Mouse (Mus musculus) neutrophil, adult 5-6 weeks (primary cell): ENCODE measurements around the gene Gm11060. TPM values are rescaled to one million over a fixed set of nuclear protein-coding genes. Genes with fewer than 3 reads are reported as not detected.

ENCODE experiments used
- ATAC-seq: fragments of 151-379, 151-347 bp; 2 replicates; pipeline ENCODE4 v1.8.0; 2017; ENCODE audit warnings: mild to moderate bottlenecking, moderate TSS enrichment; ENCODE audit not compliant: insufficient number of reproducible peaks, poor library complexity, low FRiP score, severe bottlenecking; ENCODE audit errors: extremely low read depth
- total RNA-seq: library from RNA; stranded (forward); fragments of 200-1000 nt; gene quantifications from 2 replicates; pipeline ENCODE4 v1.2.3, GENCODE M21; 2017

The Gm11060 gene
- total RNA-seq, 1 experiment from 2014 or later = not detected

DNA sequence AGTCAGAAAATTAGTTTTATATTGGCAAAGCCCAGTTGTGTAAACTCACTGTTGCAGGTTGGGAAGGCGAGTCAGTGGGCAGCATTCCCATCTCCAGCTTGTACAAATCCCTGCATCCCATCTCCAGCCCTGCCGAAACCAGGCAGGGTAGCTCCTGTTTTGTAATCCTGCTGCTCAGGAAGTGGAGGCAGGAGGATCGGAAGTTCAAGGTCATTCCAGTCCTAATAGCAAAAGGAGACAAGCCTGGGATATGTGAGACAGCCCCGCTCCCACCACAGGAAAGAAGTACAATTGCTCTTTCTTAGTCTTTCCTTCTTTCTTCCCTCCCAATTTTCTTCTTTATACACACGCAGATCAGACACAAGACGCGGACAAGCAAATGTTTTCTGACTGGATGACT lies 8.7 kb downstream of the Gm11060 start:
- no peak for ATAC-seq

DNA sequence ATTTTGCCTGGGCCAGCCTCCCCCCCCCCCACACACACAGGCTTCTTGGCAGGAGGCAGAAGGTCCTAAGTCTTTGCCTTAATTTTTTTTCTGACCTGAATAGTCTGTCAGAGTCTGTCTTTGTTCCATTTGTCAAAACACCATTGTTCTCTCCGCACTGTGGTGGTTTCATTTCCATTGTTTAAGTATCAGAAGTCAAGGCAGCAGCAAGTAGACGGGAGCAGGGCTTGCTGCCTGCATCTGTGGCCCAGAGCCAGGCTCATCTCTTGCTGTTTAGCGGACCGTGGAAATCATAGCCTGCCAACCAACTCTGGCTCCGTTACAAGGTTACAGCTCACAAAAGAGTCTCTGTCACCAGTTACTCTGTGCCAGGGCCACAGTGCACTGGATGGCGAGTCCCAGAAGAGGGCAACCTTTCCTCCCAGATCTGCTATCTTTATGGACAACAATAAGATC lies 16.9 kb downstream of the Gm11060 start:
- no peak for ATAC-seq

DNA sequence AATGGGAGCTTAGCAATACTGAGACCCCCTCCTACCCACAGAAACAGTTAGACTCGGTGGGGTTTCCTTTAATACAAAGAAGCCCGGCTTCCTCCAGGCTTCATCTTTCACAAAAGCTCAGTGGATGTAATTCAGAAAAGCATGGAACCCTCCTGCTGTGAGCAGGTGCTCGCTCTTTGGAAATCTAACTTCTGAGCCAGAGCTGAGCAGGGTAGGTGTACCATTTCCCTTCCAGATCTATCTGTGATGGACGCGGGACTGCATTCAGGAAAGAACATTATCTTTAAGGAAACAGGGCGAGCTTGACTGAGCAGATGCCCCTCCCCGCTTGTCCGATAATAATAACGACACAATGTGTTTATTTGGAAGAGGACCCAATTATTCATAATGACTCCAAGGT lies 22.3 kb downstream of the Gm11060 start:
- ATAC-seq = no peak

DNA sequence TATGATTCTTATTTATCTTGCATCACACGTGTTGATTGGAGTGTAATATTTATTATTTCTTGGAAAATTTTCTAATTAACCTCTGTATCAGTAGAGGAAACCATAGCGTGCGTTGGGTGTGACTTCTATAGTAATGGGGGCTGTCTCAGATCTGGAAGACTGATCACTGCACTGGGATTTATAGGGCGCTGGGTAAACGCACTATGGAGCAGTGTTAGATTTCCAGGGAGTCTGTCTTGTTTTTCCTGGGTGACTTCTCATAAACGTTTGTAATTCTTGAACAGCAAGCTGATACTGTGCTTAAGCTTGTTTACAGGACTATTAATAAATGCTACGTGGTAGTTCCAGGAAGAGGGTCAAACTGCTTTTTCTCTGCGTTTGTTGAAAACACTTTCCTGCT lies 25.9 kb downstream of the Gm11060 start:
- no peak for ATAC-seq

DNA sequence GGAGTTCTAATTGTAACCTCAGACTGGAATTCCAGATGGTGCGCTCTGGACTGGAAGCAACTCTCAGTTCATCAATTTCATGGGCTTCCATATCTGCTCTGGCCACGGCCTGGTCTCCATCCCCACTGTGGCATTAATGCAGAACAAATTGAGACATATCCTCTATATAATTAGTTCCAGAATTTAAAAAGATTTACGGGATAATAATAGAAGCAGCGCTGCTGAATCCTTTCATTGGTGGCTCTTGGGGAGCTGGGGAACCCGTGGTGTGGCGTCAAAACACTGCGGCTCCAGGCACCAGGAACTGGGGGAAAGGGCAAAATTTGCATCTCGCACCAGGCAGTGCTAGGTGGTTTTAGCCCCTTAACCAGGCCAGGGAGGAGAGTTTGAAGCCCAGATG lies 30.4 kb downstream of the Gm11060 start:
- no peak for ATAC-seq

DNA sequence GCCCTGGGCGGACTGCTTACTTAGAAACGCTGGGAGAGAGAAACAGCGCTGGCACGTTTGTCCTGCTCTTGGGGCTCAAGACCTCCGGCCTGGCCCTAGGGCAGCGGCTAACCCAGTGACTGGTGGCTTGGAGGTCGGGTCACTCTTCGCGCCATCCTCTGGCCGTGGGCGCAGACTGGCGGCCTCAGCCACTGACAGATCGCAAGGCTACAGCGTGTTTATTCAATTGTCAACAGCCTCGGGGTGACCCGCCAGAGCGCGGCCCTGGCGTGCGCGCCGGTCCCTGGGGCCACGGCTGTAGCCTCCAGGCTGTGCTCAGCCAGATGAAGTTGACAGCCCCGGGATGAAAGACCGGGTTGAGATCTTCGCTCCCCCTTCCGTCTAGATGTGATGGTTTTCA lies 31.1 kb downstream of the Gm11060 start:
- ATAC-seq = no peak

DNA sequence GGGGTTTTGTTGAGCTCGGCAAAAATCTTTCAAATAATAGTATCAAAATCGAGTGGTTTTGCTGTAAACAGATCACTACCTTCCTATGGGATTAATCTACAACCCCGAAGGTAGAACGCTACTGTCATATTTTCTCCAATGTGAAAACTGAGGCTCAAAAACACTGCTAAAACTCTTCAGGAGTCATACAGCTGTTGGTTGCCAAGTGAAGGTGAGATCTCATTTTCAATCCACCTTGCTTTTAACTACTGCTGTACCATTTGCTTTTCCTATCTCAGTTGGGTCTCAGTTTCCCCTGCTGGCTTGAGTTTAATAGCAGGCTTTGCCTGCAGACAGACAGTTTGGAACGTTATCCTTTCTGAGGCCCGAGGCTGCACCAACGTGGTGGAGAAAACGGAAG lies 31.6 kb downstream of the Gm11060 start:
- ATAC-seq = no peak

DNA sequence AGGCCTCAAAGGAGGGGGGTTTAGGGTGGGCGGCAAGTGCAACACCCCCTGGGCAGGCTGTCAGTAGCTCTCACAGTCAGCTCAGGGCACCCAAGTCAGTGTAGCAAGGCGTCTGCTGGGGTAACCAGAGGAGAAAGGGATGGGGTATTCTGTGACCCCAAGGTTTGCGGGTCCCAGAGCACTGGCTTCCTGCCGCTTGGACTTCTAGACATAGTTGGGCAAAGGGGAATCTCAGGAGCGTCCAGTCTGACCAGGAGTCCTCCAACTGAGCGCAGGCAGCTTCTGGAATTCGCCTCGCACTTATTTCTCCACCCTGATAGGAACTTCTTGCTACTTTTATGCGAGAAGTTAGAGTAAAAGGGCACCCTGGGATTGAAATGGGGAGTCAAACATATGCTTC lies 32.1 kb downstream of the Gm11060 start:
- ATAC-seq = no peak

DNA sequence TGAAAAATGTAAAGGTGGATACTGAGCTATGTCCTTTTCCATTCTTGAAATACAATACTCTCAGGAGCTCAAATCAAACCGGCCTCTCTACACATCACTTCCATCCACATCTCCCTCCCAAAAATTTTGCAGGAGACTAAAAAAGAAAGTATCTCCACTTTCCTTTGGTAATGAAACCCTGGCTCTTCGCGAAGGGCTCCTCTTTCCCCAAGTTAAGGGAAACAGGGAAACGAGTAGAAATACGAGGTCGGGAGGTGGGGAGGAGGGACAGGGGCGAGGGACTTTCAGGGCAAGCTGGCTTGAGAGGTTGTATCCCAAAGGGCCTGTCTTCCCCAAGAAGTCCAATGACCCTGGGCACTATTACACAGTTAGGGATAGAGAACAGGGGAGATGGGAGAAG lies 32.6 kb downstream of the Gm11060 start:
- ATAC-seq = no peak

DNA sequence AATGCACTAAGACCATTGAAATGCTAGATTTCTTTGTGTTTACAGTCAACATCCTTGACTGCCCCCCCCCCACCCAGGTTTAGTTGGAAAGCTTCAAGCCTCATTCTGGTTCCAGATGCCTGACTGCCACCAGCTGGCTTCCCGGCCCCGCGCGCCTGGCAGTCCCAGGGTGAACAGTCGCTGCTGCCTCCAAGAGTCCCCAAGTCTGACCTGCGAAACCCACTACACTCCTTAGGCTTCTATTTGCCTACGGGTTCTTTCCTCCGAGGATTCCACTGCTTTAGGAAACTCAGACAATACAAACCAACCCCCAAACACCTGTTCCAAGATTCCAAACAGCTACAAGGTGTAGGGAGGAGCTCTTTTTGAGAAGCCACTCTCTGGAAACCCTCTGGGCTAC lies 33.4 kb downstream of the Gm11060 start:
- ATAC-seq = no peak

DNA sequence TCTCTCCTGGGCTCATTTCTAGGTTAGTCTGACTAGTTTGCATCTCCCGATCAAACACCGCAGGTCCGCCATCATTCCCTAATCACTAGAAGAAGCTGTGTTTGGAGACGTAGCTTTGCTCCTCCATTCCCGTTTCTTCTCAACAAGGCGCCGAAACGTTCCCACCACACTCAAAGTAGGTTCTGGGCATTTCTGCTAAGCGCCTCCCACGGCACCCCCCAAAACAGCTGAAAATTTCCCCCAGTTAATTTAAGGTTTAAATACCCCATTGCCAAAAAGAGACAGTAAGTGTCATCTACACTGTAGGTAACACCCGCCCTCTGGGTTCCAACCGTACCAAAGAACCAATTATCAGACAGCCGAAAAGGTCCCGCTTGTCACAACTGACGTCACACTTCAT lies 33.8 kb downstream of the Gm11060 start:
- ATAC-seq = no peak

DNA sequence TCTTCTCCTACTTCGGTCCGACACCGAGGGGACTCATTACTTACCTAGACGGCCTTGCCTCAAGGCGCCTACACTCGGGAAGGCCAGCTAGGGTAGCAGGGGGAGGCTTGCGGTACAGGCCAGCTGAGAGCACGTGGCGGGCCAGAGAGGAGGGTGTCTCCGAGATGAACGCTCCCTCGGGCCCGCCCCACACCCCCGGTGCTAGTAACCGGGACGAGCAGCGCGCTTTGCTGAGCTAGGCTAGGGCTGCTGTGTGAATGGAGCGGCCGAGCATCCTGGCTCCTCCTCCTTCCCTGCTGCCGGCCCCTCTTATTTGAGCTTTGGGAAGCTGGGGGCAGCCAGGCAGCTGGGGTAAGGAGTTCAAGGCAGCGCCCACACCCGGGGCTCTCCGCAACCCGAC lies 34.5 kb downstream of the Gm11060 start, which contains the start of gene Wt1:
Gene Wt1 (plus strand): TSS at position 251 of the 400 bp plus-strand sequence.
- ATAC-seq = no peak

DNA sequence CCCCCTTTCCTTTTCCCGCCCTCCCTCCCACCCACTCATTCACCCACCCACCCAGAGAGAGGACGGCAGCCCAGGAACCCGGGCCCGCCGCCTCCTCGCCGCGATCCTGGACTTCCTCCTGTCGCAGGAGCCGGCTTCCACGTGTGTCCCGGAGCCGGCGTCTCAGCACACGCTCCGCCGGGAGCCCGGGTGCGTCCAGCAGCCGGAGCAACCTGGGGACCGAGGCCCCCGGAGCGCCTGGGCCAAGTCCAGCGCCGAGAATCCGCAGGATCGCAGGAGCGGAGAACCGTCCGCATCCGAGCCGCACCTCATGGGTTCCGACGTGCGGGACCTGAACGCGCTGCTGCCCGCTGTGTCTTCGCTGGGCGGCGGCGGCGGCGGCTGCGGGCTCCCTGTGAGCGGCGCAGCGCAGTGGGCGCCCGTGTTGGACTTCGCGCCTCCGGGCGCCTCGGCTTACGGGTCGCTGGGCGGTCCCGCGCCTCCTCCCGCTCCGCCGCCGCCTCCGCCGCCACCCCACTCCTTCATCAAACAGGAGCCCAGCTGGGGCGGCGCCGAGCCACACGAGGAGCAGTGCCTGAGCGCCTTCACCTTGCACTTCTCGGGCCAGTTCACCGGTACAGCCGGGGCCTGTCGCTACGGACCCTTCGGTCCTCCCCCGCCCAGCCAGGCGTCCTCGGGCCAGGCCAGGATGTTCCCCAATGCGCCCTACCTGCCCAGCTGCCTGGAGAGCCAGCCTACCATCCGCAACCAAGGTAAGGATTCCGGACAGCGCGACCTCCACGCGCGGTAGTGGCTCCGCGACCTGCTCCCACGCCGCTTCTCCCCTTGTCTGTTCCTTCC lies 35.1 kb downstream of the Gm11060 start:
- ATAC-seq = no peak

DNA sequence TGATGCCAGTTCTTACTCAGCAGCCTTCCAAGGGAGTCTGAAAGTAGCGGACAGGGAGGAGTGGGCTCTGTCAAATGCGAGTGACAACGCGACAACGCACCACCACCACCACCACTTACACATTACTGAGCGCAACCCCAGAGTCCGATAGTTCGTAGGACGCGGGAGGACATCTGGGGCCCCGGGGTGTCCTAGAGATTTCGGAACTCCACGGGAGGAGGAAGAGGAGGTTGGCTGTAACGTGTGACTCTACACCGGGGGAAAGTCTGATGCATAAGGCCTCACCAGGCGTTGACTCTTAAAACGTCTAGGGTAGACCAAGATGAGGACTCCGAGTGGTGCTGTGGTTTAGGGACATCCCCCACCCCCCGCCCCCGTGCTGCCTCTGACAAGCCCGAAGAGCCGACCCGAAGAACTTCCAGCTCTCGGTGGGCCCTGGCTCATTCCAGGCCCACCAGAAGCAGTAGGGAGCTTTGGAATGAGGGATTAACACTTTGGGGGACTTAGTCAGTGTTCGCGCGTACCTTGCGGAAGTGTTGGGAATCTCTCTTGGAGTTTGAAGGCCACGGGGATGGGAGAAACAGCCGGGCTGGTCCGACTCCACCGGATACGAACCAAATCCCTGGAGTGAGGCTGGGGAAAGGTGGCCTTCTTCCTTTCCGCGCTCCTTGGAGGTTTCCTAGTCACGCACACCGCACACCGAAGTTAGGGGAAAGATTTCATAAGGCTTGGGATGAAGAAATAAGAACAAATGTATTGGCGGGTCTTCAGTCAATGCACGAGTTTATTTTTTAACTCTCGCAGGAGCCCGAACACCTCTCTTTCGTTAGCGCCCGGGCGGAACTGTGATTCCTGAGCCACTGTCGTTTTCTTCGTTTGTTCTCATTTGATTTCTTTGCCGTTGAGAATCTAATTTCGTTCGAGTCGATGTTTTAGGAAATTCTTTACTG lies 36.0 kb downstream of the Gm11060 start:
- no peak for ATAC-seq

DNA sequence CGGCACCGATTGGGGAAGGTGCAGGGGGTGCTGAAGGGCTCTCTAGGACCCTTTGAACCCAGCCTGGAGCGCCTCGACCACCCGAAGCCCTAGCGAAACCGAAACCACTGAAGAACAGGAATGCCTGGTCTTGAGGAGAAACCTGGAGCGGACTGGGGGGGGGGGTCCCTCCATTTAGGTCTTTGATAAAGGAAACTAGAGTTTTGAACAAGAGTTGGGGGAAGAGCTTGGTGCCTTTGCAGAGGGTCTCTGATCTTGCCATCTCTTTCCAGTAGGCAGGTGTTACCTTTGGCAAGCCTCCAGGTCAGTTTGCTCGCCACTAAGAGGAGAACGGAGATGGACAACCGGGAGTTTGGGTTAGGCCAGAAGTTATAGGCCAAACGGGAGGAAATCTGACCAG lies 36.7 kb downstream of the Gm11060 start:
- ATAC-seq = no peak

DNA sequence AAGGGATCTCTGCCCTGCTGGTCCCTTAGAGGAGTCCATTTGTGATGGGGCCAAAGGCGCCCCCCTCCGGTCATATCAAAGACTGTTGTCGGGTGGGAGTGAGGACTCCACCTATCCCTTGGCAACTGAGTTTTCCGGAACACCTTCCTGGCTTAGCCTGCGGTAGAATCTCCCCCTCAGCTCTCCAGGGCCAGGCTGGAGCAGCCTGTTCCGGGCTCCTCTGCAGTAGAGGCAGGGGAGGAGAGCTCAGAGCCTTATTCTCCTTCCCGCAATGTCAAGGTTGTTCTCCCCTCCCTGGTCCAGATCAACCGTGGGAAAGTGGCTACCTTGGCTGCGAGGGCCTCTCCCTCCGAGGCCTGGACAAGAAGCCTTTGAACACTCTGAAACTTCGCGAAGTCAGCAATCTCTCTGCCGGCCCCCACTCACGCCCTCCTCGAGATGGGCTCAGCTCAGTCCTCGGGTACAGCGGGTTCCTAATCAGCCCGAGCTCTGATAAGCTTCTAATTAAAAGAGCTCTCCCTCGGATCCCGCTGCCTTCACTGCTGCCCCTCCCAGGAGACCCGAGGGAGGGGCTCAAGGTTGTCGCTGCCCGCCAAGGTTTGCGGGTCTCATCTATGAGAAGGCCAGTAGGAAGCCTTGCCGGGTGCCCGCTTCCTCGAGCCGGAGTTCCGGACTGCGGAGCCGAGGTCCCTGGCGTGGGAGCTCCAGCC lies 38.7 kb downstream of the Gm11060 start:
- ATAC-seq = no peak

DNA sequence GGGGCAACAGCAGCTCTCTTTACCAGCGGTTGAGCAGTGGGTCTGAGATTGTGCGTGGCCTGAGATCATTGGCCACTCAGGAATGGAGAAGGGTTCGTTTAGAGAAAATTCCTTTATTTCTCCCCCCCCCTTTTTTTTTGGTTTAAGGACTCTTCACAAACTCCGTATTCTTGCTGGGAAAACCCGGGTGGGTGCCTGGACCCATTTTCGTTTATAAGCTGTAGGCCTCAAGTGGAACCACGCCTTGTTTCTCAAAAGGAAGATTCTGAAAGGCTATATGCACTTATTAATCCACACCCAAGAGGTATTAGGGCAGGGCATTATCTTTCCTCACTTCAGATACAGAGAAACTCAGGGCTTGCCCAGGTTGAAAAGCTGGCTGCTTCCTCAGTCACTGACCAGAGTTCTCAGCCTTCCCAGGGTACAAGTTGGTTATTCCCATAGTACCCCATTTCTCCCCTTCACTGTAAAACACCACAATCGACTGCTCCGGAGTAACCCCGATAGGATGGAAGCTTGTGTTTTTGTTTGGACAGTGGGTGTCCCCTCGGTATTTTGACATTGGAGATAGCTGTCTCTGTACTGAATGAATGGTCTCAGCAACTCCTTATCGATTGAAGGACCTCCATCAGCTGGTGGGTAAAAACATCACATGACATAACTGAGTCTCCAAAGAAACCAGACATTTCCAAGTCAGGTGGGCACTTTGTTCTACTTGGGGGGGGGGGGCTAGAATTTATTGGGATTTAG lies 39.4 kb downstream of the Gm11060 start:
- ATAC-seq = no peak

DNA sequence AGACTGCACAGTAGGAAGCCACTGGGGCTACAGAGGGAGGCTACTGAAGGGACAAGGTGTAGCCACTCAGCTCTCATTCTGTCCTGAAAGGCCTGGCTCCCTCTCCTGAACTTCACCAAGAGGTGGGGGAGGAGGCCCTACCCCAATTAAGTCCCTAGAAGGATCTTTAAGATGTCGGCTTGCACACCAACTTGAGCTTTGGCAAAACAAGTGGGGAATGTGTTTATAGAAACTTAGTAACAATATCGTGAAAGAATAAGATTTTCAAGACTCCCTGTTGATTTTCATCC lies 39.9 kb downstream of the Gm11060 start:
- ATAC-seq = no peak

DNA sequence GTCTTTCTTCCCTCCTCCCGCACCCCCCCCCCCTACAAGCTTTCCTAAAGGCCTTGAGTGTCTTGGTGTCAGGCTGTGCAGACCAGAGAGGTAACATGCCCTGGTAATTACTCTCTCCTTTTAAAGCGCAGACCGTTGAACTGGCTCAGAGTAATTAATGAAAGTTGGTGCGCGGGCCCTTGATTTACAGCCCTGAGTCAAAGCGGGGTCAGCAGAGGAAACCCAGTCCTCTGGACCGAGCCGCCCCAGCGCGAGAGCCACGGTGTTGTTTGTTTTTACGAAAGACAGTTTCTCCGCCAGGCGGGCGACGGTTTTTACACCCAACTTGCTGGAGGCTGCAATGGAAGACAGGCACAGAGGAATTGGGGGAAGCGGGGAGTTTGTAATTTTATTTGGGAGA lies 40.5 kb downstream of the Gm11060 start:
- no peak for ATAC-seq
